Mouse (Mus musculus) midbrain, embryonic 10.5 days (tissue): Measurements from ENCODE around the gene Gm765. TPM values are rescaled to one million over a fixed set of nuclear protein-coding genes. Genes with fewer than 3 reads are reported as not detected.
A peak's percentile ranks its signal among the peaks of the same experiment; 100 is the strongest.

Source experiments
- DNase-seq: peaks from one replicate; pipeline ENCODE4 v3.0.0-alpha.2; 2017; ENCODE audit warnings: low spot score
- H3K27ac ChIP-seq: fragments of 300-500 bp; sonication (generic); replicated peaks from 2 replicates; pipeline ENCODE4 v1.5.1; 2016; ENCODE audit warnings: mild to moderate bottlenecking
- H3K27me3 ChIP-seq: fragments of 300-500 bp; sonication (generic); 2 replicates; pipeline ENCODE4 v1.6.1; 2016; ENCODE audit warnings: low read depth, mild to moderate bottlenecking; ENCODE audit not compliant: poor library complexity, severe bottlenecking
- H3K36me3 ChIP-seq: fragments of 300-500 bp; sonication (generic); 2 replicates; pipeline ENCODE4 v1.6.1; 2016; ENCODE audit warnings: mild to moderate bottlenecking, moderate library complexity
- H3K4me1 ChIP-seq: fragments of 300-500 bp; sonication (generic); 2 replicates; pipeline ENCODE4 v1.6.1; 2016
- H3K4me3 ChIP-seq: fragments of 300-500 bp; sonication (generic); 2 replicates; pipeline ENCODE4 v1.5.1; 2016; ENCODE audit warnings: mild to moderate bottlenecking, moderate library complexity
- H3K9me3 ChIP-seq: fragments of 300-500 bp; sonication (generic); replicated peaks from 2 replicates; pipeline ENCODE4 v1.6.1; 2016; ENCODE audit warnings: mild to moderate bottlenecking
- WGBS: fragments of 180-500 bp; shearing (Covaris S2); methylation state at CpG from one replicate; pipeline ENCODE4 v1.1.7; 2016; 5-methylcytosine and 5-hydroxymethylcytosine counted together
- polyA plus RNA-seq: library from polyadenylated mRNA; unstranded; fragments of >200 nt; fragmentation: Nextera tagmentation; extraction: Ambion mirVana; gene quantifications from 2 replicates; pipeline ENCODE4 v1.2.1, GENCODE M21; 2016

Gm765 gene
- polyA plus RNA-seq, 1 experiment from 2014 or later = not detected

DNA sequence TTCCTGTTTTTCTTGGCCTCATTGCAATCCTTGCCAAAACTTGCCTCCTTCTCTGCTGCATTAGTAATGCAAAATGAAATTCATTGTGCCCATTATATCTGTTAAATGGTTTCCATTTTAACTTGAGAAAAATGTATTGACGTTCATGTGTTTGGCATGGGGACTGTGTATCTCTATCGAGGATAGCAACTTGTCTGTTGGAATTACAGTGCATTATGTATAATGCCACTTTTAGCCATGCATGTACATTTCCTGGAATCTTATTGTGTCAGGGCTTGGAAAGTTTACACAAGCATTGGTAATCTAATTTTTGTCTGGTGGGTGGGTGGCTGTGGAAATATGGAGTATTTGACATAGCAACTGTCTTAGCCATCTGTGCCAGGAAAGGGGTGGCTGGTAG is 57.4 kb downstream of the Gm765 start:
- Histone ChIP-seq H3K36me3 (no peaks in the 10 kb centered on the region), H3K4me1 (no peaks in the 10 kb centered on the region), H3K27ac (no peak overlapping the region), H3K27me3 (no peaks in the 10 kb centered on the region), H3K4me3 (no peak overlapping the region), H3K9me3 (no peaks in the 10 kb centered on the region)
- DNase-seq = no peak
- 93% methylated on average over 2 of the region's 2 CpGs for WGBS

- Histone ChIP-seq H3K36me3 (no peaks in the 10 kb centered on the region), H3K4me3 (no peak overlapping the region), H3K27me3 (no peaks in the 10 kb centered on the region), H3K4me1 (no peaks in the 10 kb centered on the region), H3K27ac (no peak overlapping the region), H3K9me3 (no peaks in the 10 kb centered on the region)
- no peak for DNase-seq
- 87% methylated on average over 4 of the region's 4 CpGs for WGBS
Measured at GRCm38 (mm10) chr6:98282791-98283190, 59.8 kb downstream of the Gm765 start.

GRCm38 (mm10) chr6:98271553-98271952 is 71.0 kb downstream of the Gm765 start:
- Histone ChIP-seq H3K27ac (no peak overlapping the region), H3K36me3 (no peaks in the 10 kb centered on the region), H3K27me3 (no peaks in the 10 kb centered on the region), H3K4me3 (no peak overlapping the region), H3K9me3 (no peaks in the 10 kb centered on the region), H3K4me1 (no peaks in the 10 kb centered on the region)
- DNase-seq = peak; percentile 29
- 79% methylated on average over 1 of the region's 1 CpGs for WGBS

- WGBS = 67% methylated on average over 2 of the region's 2 CpGs
- Histone ChIP-seq H3K9me3 (peaks cover 14% of the 10 kb centered on the region), H3K36me3 (no peaks in the 10 kb centered on the region), H3K27ac (no peak overlapping the region), H3K27me3 (no peaks in the 10 kb centered on the region), H3K4me3 (no peak overlapping the region), H3K4me1 (no peaks in the 10 kb centered on the region)
- DNase-seq = no peak
Measured at GRCm38 (mm10) chr6:98262961-98263360, 79.6 kb downstream of the Gm765 start.

GRCm38 (mm10) chr6:98259016-98259415 is 83.5 kb downstream of the Gm765 start:
- Histone ChIP-seq H3K9me3 (peaks cover 14% of the 10 kb centered on the region), H3K27ac (no peak overlapping the region), H3K36me3 (no peaks in the 10 kb centered on the region), H3K27me3 (no peaks in the 10 kb centered on the region), H3K4me1 (no peaks in the 10 kb centered on the region), H3K4me3 (no peak overlapping the region)
- WGBS = 67% methylated on average over 2 of the region's 2 CpGs
- no peak for DNase-seq

DNA sequence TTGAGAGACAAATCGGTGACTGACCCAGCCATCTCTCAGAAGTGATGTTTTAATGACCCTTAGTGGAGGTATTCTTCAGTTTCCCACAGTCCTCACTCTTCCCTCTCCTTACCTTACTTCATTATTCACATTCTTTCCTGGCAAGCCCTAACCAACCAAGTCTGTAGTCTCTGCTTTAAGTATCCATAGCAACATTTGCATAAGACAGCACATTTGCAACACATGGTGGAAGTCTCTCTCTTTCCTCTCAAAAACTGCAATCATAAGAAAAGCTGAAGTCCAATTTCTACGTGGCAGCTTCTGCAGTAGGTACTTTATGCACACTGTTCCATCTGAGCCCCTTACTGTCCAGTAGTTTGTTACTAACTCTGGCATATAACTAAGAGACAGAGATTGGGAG is 96.1 kb downstream of the Gm765 start:
- Histone ChIP-seq H3K27me3 (no peaks in the 10 kb centered on the region), H3K9me3 (no peaks in the 10 kb centered on the region), H3K36me3 (no peaks in the 10 kb centered on the region), H3K4me3 (no peak overlapping the region), H3K4me1 (peaks cover 10% of the 10 kb centered on the region), H3K27ac (no peak overlapping the region)
- DNase-seq = no peak
- 80% methylated on average over 2 of the region's 2 CpGs for WGBS

- Histone ChIP-seq H3K4me1 (peaks cover 10% of the 10 kb centered on the region), H3K9me3 (no peaks in the 10 kb centered on the region), H3K27ac (no peak overlapping the region), H3K27me3 (no peaks in the 10 kb centered on the region), H3K4me3 (no peak overlapping the region), H3K36me3 (no peaks in the 10 kb centered on the region)
- DNase-seq = no peak
- WGBS = 76% methylated on average over 6 of the region's 6 CpGs
Measured at GRCm38 (mm10) chr6:98243186-98243585, 99.4 kb downstream of the Gm765 start.

DNA sequence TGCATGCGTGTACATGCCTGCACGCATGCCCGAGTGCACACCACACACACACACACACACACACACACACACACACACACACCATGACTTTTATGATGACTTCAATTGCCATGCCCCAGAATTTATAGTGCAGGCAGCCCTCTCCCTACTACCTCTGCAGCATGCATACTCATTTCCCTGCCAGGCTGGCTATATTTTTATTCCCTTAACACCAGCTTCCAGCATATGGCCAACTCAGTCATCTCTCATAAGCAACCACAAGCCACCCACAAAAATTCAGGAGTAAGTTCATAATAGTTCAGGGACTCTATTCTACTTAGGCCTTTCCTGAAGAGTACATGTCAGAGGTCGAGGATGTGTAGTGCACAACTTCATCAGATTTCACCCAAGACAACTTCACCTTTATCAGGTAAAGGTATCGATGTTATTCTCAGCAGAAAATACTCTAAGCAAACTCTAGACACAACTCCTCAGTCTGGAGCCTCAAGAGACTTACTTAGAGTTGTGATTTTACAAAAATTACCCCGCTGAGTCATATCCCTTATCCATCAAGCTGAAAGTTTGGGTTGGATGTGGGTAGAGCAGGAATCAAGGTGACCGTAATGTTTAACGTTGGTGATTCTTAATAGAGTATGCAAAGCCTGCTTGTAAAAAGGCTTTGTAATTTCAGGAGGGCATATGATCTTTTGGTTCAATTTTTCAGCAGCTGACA is 101.8 kb downstream of the Gm765 start:
- Histone ChIP-seq H3K27me3 (no peaks in the 10 kb centered on the region), H3K9me3 (no peaks in the 10 kb centered on the region), H3K4me3 (no peak overlapping the region), H3K4me1 (peaks cover 10% of the 10 kb centered on the region), H3K36me3 (no peaks in the 10 kb centered on the region), H3K27ac (no peak overlapping the region)
- no peak for DNase-seq
- 92% methylated on average over 8 of the region's 8 CpGs for WGBS

- Histone ChIP-seq H3K4me1 (no peaks in the 10 kb centered on the region), H3K36me3 (no peaks in the 10 kb centered on the region), H3K27ac (no peak overlapping the region), H3K4me3 (no peak overlapping the region), H3K27me3 (no peaks in the 10 kb centered on the region), H3K9me3 (no peaks in the 10 kb centered on the region)
- no peak for DNase-seq
- WGBS = 90% methylated on average over 3 of the region's 3 CpGs
Measured at GRCm38 (mm10) chr6:98234097-98234496, 108.5 kb downstream of the Gm765 start.

DNA sequence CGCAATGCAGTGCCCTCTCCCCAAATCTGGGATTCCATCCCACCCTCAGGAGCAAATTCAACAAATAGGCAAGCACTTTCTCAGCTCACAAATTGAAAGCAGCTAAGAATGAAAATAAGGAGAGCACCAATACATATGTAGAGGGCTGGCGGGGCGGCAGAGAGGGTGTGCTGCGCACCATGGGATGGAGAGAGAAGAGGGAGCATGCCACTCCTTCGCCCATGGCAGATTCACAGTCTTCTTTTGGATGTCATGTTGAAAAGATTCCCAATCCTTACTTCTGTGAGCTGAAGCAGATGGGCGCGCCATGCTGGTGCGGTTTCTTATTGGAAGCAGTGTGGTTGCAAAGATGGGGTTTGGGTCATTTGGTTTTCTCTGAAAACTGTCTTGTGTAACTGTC is 118.6 kb downstream of the Gm765 start:
- WGBS = 95% methylated on average over 8 of the region's 8 CpGs
- Histone ChIP-seq H3K27ac (no peak overlapping the region), H3K9me3 (no peaks in the 10 kb centered on the region), H3K36me3 (no peaks in the 10 kb centered on the region), H3K4me3 (no peak overlapping the region), H3K4me1 (no peaks in the 10 kb centered on the region), H3K27me3 (no peaks in the 10 kb centered on the region)
- DNase-seq = no peak

DNA sequence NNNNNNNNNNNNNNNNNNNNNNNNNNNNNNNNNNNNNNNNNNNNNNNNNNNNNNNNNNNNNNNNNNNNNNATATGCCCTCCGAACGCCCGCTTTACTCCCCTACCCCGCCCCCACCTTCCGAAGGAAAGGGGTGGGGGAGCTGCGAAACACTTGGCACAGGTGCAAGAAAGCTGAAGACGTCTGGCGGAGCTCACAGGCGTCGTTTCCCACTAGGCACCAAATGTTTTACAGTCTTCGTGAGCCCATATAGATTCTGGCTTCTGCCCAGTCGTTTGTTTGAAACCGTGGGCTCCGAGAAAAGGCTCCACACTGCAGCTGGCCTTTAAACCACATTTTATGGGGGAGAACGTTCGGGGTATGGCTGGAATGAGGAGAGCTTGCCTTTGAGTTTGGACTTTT is 120.6 kb downstream of the Gm765 start:
- 90% methylated on average over 16 of the region's 16 CpGs for WGBS
- no peaks in the 10 kb centered on the region for H3K36me3 ChIP-seq
- no peak for DNase-seq
- H3K9me3 ChIP-seq = no peaks in the 10 kb centered on the region
- H3K27ac ChIP-seq = no peak overlapping the region
- H3K27me3 ChIP-seq = no peaks in the 10 kb centered on the region
- H3K4me3 ChIP-seq = no peak overlapping the region
- H3K4me1 ChIP-seq = no peaks in the 10 kb centered on the region

DNA sequence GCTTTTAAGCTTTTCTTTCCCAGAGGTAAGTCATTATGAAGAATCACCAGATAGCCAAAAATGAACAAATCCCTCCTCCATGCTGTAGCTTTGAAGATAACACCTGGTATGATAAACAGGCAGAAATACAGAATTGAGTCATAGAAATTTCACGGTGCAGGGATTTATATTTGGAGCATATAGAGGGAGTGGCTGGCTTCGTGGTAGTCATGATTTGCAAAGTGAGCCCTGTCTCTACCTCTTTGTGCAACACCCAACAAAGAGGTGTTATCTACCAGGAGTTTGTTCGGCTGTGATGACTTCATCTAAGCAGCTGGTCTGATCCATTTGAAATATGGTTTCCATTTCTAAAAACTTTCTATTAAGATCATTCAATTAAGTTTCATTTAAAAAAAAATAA is 130.3 kb downstream of the Gm765 start:
- no peaks in the 10 kb centered on the region for H3K9me3 ChIP-seq
- no peak overlapping the region for H3K27ac ChIP-seq
- H3K4me3 ChIP-seq = no peak overlapping the region
- H3K36me3 ChIP-seq = no peaks in the 10 kb centered on the region
- no peak for DNase-seq
- H3K4me1 ChIP-seq = no peaks in the 10 kb centered on the region
- 88% methylated on average over 3 of the region's 3 CpGs for WGBS
- H3K27me3 ChIP-seq = no peaks in the 10 kb centered on the region

DNA sequence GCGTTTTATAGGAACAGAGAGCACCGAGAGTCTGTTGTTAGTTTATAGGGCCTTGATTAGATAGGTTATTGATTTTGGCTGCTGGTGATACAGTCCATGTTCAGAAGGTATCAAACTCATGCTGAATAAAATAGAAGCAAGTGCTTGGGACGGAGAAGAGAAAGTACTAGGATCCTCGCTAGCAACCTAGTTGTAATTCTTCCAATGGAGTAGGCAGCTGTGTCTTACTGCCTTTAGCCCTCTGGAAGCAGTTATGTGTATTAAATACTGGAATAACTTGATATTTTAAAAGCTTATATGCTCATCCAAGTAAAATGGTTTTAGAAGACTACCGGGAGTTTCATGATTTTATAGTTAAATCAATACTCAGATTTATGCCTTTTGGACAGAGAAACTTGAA is 132.3 kb downstream of the Gm765 start:
- 92% methylated on average over 5 of the region's 5 CpGs for WGBS
- Histone ChIP-seq H3K4me1 (no peaks in the 10 kb centered on the region), H3K27ac (no peak overlapping the region), H3K27me3 (no peaks in the 10 kb centered on the region), H3K36me3 (no peaks in the 10 kb centered on the region), H3K4me3 (no peak overlapping the region), H3K9me3 (no peaks in the 10 kb centered on the region)
- DNase-seq = no peak

DNA sequence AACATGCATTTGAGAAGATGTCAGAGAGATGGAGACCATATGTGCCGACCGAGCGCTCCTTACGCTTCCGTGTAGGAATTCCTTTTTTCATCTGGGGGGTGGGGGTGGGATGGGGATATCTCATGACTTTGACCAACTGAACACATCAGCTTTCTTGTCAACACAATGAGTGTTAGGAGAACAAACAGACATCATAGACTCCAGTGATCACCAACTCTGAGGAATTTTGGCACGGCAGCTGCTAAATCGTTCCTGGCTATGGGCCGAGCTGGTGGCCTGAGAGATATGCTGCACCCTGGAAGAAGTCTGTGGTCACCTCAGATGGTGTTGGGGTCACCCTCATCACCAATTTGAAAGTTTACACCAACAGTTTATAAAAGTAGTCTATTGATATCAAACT is 134.5 kb downstream of the Gm765 start:
- no peaks in the 10 kb centered on the region for H3K27me3 ChIP-seq
- H3K4me1 ChIP-seq = no peaks in the 10 kb centered on the region
- WGBS = 95% methylated on average over 8 of the region's 8 CpGs
- DNase-seq = no peak
- H3K27ac ChIP-seq = no peak overlapping the region
- H3K9me3 ChIP-seq = no peaks in the 10 kb centered on the region
- no peak overlapping the region for H3K4me3 ChIP-seq
- no peaks in the 10 kb centered on the region for H3K36me3 ChIP-seq
